Mouse (Mus musculus) liver, postnatal 0 days (tissue): ENCODE results near the gene Supt5. TPM values are rescaled to one million over a fixed set of nuclear protein-coding genes. Genes with fewer than 3 reads are reported as not detected.

Experiments
- ATAC-seq: fragments of 200-750 bp; cut with Nextera tagmentation; 2 replicates; pipeline ENCODE4 v1.8.0; 2017; ENCODE audit warnings: mild to moderate bottlenecking, moderate library complexity
- DNase-seq: peaks from one replicate; pipeline ENCODE4 v3.0.0-alpha.2; 2016
- H3K27ac ChIP-seq: fragments of 300-500 bp; sonication (generic); 2 replicates; pipeline ENCODE4 v1.5.1; 2014; ENCODE audit warnings: antibody characterized with exemption, moderate library complexity, mild to moderate bottlenecking, low read depth
- H3K27me3 ChIP-seq: fragments of 300-500 bp; sonication (generic); 2 replicates; pipeline ENCODE4 v1.6.1; 2014; ENCODE audit warnings: low read length, control low read depth, mixed read lengths; ENCODE audit not compliant: insufficient read depth
- H3K36me3 ChIP-seq: fragments of 300-500 bp; sonication (generic); replicated peaks from 2 replicates; pipeline ENCODE4 v1.6.1; 2014; ENCODE audit warnings: mild to moderate bottlenecking, control low read depth, low read length, moderate library complexity, mixed read lengths; ENCODE audit not compliant: insufficient read depth
- H3K4me1 ChIP-seq: fragments of 300-500 bp; sonication (generic); 2 replicates; pipeline ENCODE4 v1.6.1; 2014; ENCODE audit warnings: antibody characterized with exemption, mild to moderate bottlenecking, control low read depth; ENCODE audit not compliant: insufficient read depth
- H3K4me2 ChIP-seq: fragments of 300-500 bp; sonication (generic); 2 replicates; pipeline ENCODE4 v1.6.1; 2014; ENCODE audit warnings: low read depth, mild to moderate bottlenecking, low read length, moderate library complexity, mixed read lengths
- H3K4me3 ChIP-seq: fragments of 300-500 bp; sonication (generic); 2 replicates; pipeline ENCODE4 v1.5.1; 2014; ENCODE audit warnings: low read depth, low read length
- H3K9ac ChIP-seq: fragments of 300-500 bp; sonication (generic); replicated peaks from 2 replicates; pipeline ENCODE4 v1.6.1; 2014; ENCODE audit warnings: mild to moderate bottlenecking, moderate library complexity
- H3K9me3 ChIP-seq: fragments of 300-500 bp; sonication (generic); 2 replicates; pipeline ENCODE4 v1.6.1; 2016; ENCODE audit warnings: mild to moderate bottlenecking, control low read depth, low read length, mixed read lengths
- CTCF ChIP-seq: sonication (generic); IDR thresholded peaks from 2 replicates; pipeline ENCODE4 v1.5.1; 2016; ENCODE audit warnings: antibody characterized with exemption, low read depth
- EP300 ChIP-seq: IDR thresholded peaks from 2 replicates; pipeline ENCODE4 v1.6.1; 2016; ENCODE audit warnings: antibody characterized with exemption, low read depth, mild to moderate bottlenecking
- WGBS: fragments of 180-500 bp; shearing (Covaris S2); extraction: QIAGEN DNeasy Blood & Tissue Kit; methylation state at CpG from one replicate; pipeline ENCODE4 v1.1.7; 2014; ENCODE audit not compliant: insufficient replicate concordance; 5-methylcytosine and 5-hydroxymethylcytosine counted together
- polyA plus RNA-seq: library from polyadenylated mRNA; unstranded; fragments of >200 nt; fragmentation: Nextera tagmentation; extraction: Ambion mirVana; gene quantifications from 2 replicates; pipeline ENCODE4 v1.2.1, GENCODE M21; 2015

Supt5 gene
- polyA plus RNA-seq, 1 experiment from 2014 or later = 21.0 TPM

GRCm38 (mm10) chr7:28267129-28268041 is 71.2 kb downstream of the Supt5 start, which contains the start of gene Eid2:
Gene Eid2 (plus strand): TSS chr7:28267881.
- Histone ChIP-seq H3K4me1 (no peaks in the 10 kb centered on the region), H3K4me2 (peak within 1 kb of the TSS; percentile 72), H3K9ac (peak within 1 kb of the TSS; percentile 68), H3K27me3 (peaks cover 8% of the 10 kb centered on the region; the same call in 1 of the 2 replicates), H3K9me3 (no peaks in the 10 kb centered on the region), H3K27ac (peak within 1 kb of the TSS; percentile 39; the same call in 1 of the 2 replicates), H3K36me3 (no peaks in the 10 kb centered on the region), H3K4me3 (peak within 1 kb of the TSS; percentile 54)
- peak; percentile 80 for ATAC-seq
- WGBS = 9% methylated on average over 47 of the region's 57 CpGs
- DNase-seq = peak; percentile 63
- peak; percentile 9; the same call in 1 of the 2 replicates for TF ChIP-seq CTCF
- no peak for TF ChIP-seq EP300

GRCm38 (mm10) chr7:28265391-28265790 is 73.2 kb downstream of the Supt5 start:
- no peak overlapping the region for H3K4me2 ChIP-seq
- H3K36me3 ChIP-seq = no peaks in the 10 kb centered on the region
- H3K9me3 ChIP-seq = no peaks in the 10 kb centered on the region
- no peak overlapping the region for H3K4me3 ChIP-seq
- no peak overlapping the region for H3K9ac ChIP-seq
- WGBS = 74% methylated on average over 13 of the region's 13 CpGs
- no peak for DNase-seq
- TF ChIP-seq EP300 (no peak), CTCF (no peak)
- H3K4me1 ChIP-seq = no peaks in the 10 kb centered on the region
- no peak for ATAC-seq
- H3K27ac ChIP-seq = no peak overlapping the region
- H3K27me3 ChIP-seq = peaks cover 8% of the 10 kb centered on the region; the same call in 1 of the 2 replicates

Other genes with a start within 250 kb of the Supt5 start
- 0.01 TPM in 1 of 2 replicates, not detected in the other for gene 9530053A07Rik, start 209.3 kb downstream of the Supt5 start, polyA plus RNA-seq
- gene Fbl, start 169.0 kb downstream of the Supt5 start, polyA plus RNA-seq = 48.4 and 51.6 TPM in 2 replicates
- 4.0 and 4.5 TPM in 2 replicates for gene Dyrk1b, start 159.3 kb downstream of the Supt5 start, polyA plus RNA-seq
- gene Eid2, start 70.9 kb downstream of the Supt5 start, polyA plus RNA-seq = 1.3 and 1.4 TPM in 2 replicates
- gene Eid2b, start 61.0 kb downstream of the Supt5 start, polyA plus RNA-seq = 3.4 and 3.9 TPM in 2 replicates
- gene Selenov, start 47.6 kb downstream of the Supt5 start, polyA plus RNA-seq = 0.12 TPM in 1 of 2 replicates, not detected in the other
- 0.12 TPM in 1 of 2 replicates, not detected in the other for gene Dll3, start 36.5 kb downstream of the Supt5 start, polyA plus RNA-seq
- 52.0 and 53.9 TPM in 2 replicates for gene Timm50, start 26.7 kb downstream of the Supt5 start, polyA plus RNA-seq
- gene Rps16, start 11.9 kb upstream of the Supt5 start, polyA plus RNA-seq = 653 and 673 TPM in 2 replicates
- gene Plekhg2, start 33.9 kb upstream of the Supt5 start, polyA plus RNA-seq = 2.8 and 3.9 TPM in 2 replicates
- 13.5 and 21.1 TPM in 2 replicates for gene Zfp36, start 41.5 kb upstream of the Supt5 start, polyA plus RNA-seq
- 18.0 and 18.6 TPM in 2 replicates for gene Med29, start 54.0 kb upstream of the Supt5 start, polyA plus RNA-seq
- gene Paf1, start 54.2 kb upstream of the Supt5 start, polyA plus RNA-seq = 16.9 and 21.1 TPM in 2 replicates
- gene Gmfg, start 98.7 kb upstream of the Supt5 start, polyA plus RNA-seq = 75.4 and 81.4 TPM in 2 replicates
- gene Lrfn1, start 113.2 kb upstream of the Supt5 start, polyA plus RNA-seq = 0.12 and 0.26 TPM in 2 replicates
- not detected in 2 replicates for gene Ifnl2, start 171.7 kb upstream of the Supt5 start, polyA plus RNA-seq
- not detected in 2 replicates for gene Ifnl3, start 184.1 kb upstream of the Supt5 start, polyA plus RNA-seq
- gene Sycn, start 202.1 kb upstream of the Supt5 start, polyA plus RNA-seq = 1.3 and 7.7 TPM in 2 replicates
- not detected in 2 replicates for gene Nccrp1, start 208.5 kb upstream of the Supt5 start, polyA plus RNA-seq